Mouse (Mus musculus) MEL (cell line): ENCODE results near the gene Tmem114. TPM values are rescaled to one million over a fixed set of nuclear protein-coding genes. Genes with fewer than 3 reads are reported as not detected.

ENCODE experiments used
- DNase-seq: peaks from one replicate; pipeline ENCODE4 v3.0.0; 2011; ENCODE audit warnings: low read depth, low spot score
- H3K27ac ChIP-seq: 2 replicates; pipeline ENCODE4 v1.5.1; 2012; ENCODE audit warnings: low read depth, mild to moderate bottlenecking, control low read depth, low read length, moderate library complexity; ENCODE audit not compliant: control insufficient read depth
- H3K27me3 ChIP-seq, 2 experiments: fragments of 150-350 bp in 1 of 2; sonication (generic) in 1 of 2; 2 replicates each; pipeline ENCODE4 v1.6.1; 2012; ENCODE audit warnings: low read length in 2 of 2, mild to moderate bottlenecking in 2 of 2, improper control_type of control experiment in 1 of 2, moderate library complexity in 1 of 2; ENCODE audit not compliant: insufficient read depth in 2 of 2, control insufficient read depth in 1 of 2
- H3K36me3 ChIP-seq, 2 experiments: 2 replicates each; pipeline ENCODE4 v1.6.1; 2012 to 2014; ENCODE audit warnings: low read length in 2 of 2, improper control_type of control experiment in 1 of 2, inconsistent platforms in 1 of 2, mild to moderate bottlenecking in 1 of 2; ENCODE audit not compliant: insufficient read depth in 2 of 2, control insufficient read depth in 1 of 2
- H3K4me1 ChIP-seq, 2 experiments: fragments of 150-350 bp in 1 of 2; sonication (generic) in 1 of 2; 2 replicates each; pipeline ENCODE4 v1.6.1; 2012; ENCODE audit warnings: low read length in 2 of 2, improper control_type of control experiment in 1 of 2, mild to moderate bottlenecking in 1 of 2; ENCODE audit not compliant: insufficient read depth in 2 of 2, control insufficient read depth in 1 of 2
- H3K4me3 ChIP-seq, 2 experiments: fragments of 150-350 bp in 1 of 2; sonication (generic) in 1 of 2; 2 replicates each; pipeline ENCODE4 v1.5.1; 2012; ENCODE audit warnings: low read depth in 2 of 2, low read length in 2 of 2, mild to moderate bottlenecking in 2 of 2, moderate library complexity in 2 of 2, control low read depth in 1 of 2, improper control_type of control experiment in 1 of 2; ENCODE audit not compliant: control insufficient read depth in 1 of 2, insufficient read depth in 1 of 2
- H3K79me2 ChIP-seq: 2 replicates; pipeline ENCODE4 v1.6.1; 2012; ENCODE audit warnings: mild to moderate bottlenecking, low read length, moderate library complexity; ENCODE audit not compliant: control insufficient read depth, poor library complexity, insufficient read depth
- H3K9ac ChIP-seq: 2 replicates; pipeline ENCODE4 v1.6.1; 2012; ENCODE audit warnings: low read depth, mild to moderate bottlenecking, control low read depth, low read length, moderate library complexity; ENCODE audit not compliant: control insufficient read depth, poor library complexity, severe bottlenecking
- H3K9me3 ChIP-seq: fragments of 150-350 bp; sonication (generic); replicated peaks from 2 replicates; pipeline ENCODE4 v1.6.1; 2012; ENCODE audit warnings: mild to moderate bottlenecking, low read length, improper control_type of control experiment, moderate library complexity; ENCODE audit not compliant: insufficient read depth
- BHLHE40 ChIP-seq: IDR thresholded peaks from 2 replicates; pipeline ENCODE4 v1.6.1; 2012; ENCODE audit warnings: low read depth, mild to moderate bottlenecking, inconsistent platforms, low read length, improper control_type of control experiment, borderline replicate concordance
- CHD2 ChIP-seq: IDR thresholded peaks from 2 replicates; pipeline ENCODE4 v1.6.1; 2011; ENCODE audit warnings: low read length, improper control_type of control experiment
- CTCF ChIP-seq, 3 experiments: IDR thresholded peaks in 2 of 3; conservative IDR thresholded peaks in 1 of 3; 2 replicates each; pipeline ENCODE4 v1.5.1; 2011 to 2012; ENCODE audit warnings: low read length in 3 of 3, low read depth in 2 of 3, mild to moderate bottlenecking in 2 of 3, improper control_type of control experiment in 1 of 3, inconsistent platforms in 1 of 3, mixed read lengths in 1 of 3, moderate library complexity in 1 of 3; ENCODE audit not compliant: control insufficient read depth in 1 of 3, insufficient read depth in 1 of 3, poor library complexity in 1 of 3, severe bottlenecking in 1 of 3
- ELF1 ChIP-seq: IDR thresholded peaks from 2 replicates; pipeline ENCODE4 v1.6.1; 2014; ENCODE audit warnings: low read depth, mild to moderate bottlenecking, inconsistent platforms, low read length, improper control_type of control experiment, moderate library complexity
- EP300 ChIP-seq, 2 experiments: IDR thresholded peaks; 2 replicates each; pipeline ENCODE4 v1.6.1; 2011; ENCODE audit warnings: improper control_type of control experiment in 2 of 2, low read length in 2 of 2, low read depth in 1 of 2, mild to moderate bottlenecking in 1 of 2
- GABPA ChIP-seq: IDR thresholded peaks from 2 replicates; pipeline ENCODE4 v1.6.1; 2012; ENCODE audit warnings: low read depth, mild to moderate bottlenecking, inconsistent platforms, low read length, improper control_type of control experiment, moderate library complexity
- GATA1 ChIP-seq: IDR thresholded peaks from 2 replicates; pipeline ENCODE4 v1.6.1; 2011; ENCODE audit warnings: low read depth, low read length, improper control_type of control experiment
- JUND ChIP-seq: IDR thresholded peaks from 2 replicates; pipeline ENCODE4 v1.6.1; 2011; ENCODE audit warnings: low read depth, mild to moderate bottlenecking, improper control_type of control experiment, low read length
- MAFK ChIP-seq: IDR thresholded peaks from 2 replicates; pipeline ENCODE4 v1.6.1; 2011; ENCODE audit warnings: low read depth, mild to moderate bottlenecking, low read length, improper control_type of control experiment, borderline replicate concordance
- MAZ ChIP-seq: IDR thresholded peaks from 2 replicates; pipeline ENCODE4 v1.6.1; 2012; ENCODE audit warnings: low read depth, mild to moderate bottlenecking, inconsistent platforms, low read length, improper control_type of control experiment
- MEF2A ChIP-seq: IDR thresholded peaks from 2 replicates; pipeline ENCODE4 v1.6.1; 2014; ENCODE audit warnings: low read depth, mild to moderate bottlenecking, inconsistent platforms, low read length, improper control_type of control experiment; ENCODE audit not compliant: poor library complexity, insufficient replicate concordance, severe bottlenecking; ENCODE audit errors: extremely low read depth
- MYB ChIP-seq: IDR thresholded peaks from 2 replicates; pipeline ENCODE4 v1.6.1; 2011; ENCODE audit warnings: mild to moderate bottlenecking, low read depth, low read length, improper control_type of control experiment
- MYC ChIP-seq: IDR thresholded peaks from 2 replicates; pipeline ENCODE4 v1.6.1; 2011; ENCODE audit warnings: low read depth, mild to moderate bottlenecking, low read length, improper control_type of control experiment, moderate library complexity
- NELFE ChIP-seq: IDR thresholded peaks from 2 replicates; pipeline ENCODE4 v1.6.1; 2011; ENCODE audit warnings: low read depth, low read length, improper control_type of control experiment
- NRF1 ChIP-seq: IDR thresholded peaks from 2 replicates; pipeline ENCODE4 v1.6.1; 2014; ENCODE audit warnings: low read depth, mild to moderate bottlenecking, inconsistent platforms, low read length, improper control_type of control experiment, moderate library complexity; ENCODE audit not compliant: poor library complexity, insufficient read depth, severe bottlenecking
- POLR2A ChIP-seq, 2 experiments: IDR thresholded peaks; 2 replicates each; pipeline ENCODE4 v1.6.1; 2011 to 2012; ENCODE audit warnings: low read length in 2 of 2, mild to moderate bottlenecking in 2 of 2, control low read depth in 1 of 2, improper control_type of control experiment in 1 of 2, low read depth in 1 of 2, moderate library complexity in 1 of 2; ENCODE audit not compliant: control insufficient read depth in 1 of 2, insufficient read depth in 1 of 2, poor library complexity in 1 of 2
- POLR2AphosphoS5 ChIP-seq: IDR thresholded peaks from 2 replicates; pipeline ENCODE4 v1.6.1; 2012; ENCODE audit warnings: low read depth, borderline replicate concordance, mild to moderate bottlenecking, inconsistent platforms, low read length, moderate library complexity, mixed read lengths
- RAD21 ChIP-seq: IDR thresholded peaks from 2 replicates; pipeline ENCODE4 v1.6.1; 2011; ENCODE audit warnings: mild to moderate bottlenecking, low read depth, low read length, improper control_type of control experiment
- RCOR1 ChIP-seq: IDR thresholded peaks from 2 replicates; pipeline ENCODE4 v1.6.1; 2012; ENCODE audit warnings: low read depth, mild to moderate bottlenecking, inconsistent platforms, low read length, improper control_type of control experiment
- SIN3A ChIP-seq: IDR thresholded peaks from 2 replicates; pipeline ENCODE4 v1.6.1; 2012; ENCODE audit warnings: low read length, improper control_type of control experiment, inconsistent platforms
- SMC3 ChIP-seq: IDR thresholded peaks from 2 replicates; pipeline ENCODE4 v1.6.1; 2011; ENCODE audit warnings: low read depth, low read length, improper control_type of control experiment
- TBP ChIP-seq: IDR thresholded peaks from 2 replicates; pipeline ENCODE4 v1.8.0; 2011; ENCODE audit warnings: low read depth, low read length, improper control_type of control experiment
- TCF12 ChIP-seq: IDR thresholded peaks from 2 replicates; pipeline ENCODE4 v1.6.1; 2014; ENCODE audit warnings: low read depth, mild to moderate bottlenecking, inconsistent platforms, low read length, improper control_type of control experiment, moderate library complexity
- USF2 ChIP-seq, 2 experiments: IDR thresholded peaks; 2 replicates each; pipeline ENCODE4 v1.6.1; 2011 to 2012; ENCODE audit warnings: improper control_type of control experiment in 2 of 2, low read length in 2 of 2, borderline replicate concordance in 1 of 2, inconsistent platforms in 1 of 2, low read depth in 1 of 2, mild to moderate bottlenecking in 1 of 2; ENCODE audit not compliant: insufficient read depth in 1 of 2
- ZKSCAN1 ChIP-seq: IDR thresholded peaks from 2 replicates; pipeline ENCODE4 v1.6.1; 2012; ENCODE audit warnings: low read depth, mild to moderate bottlenecking, inconsistent platforms, low read length, improper control_type of control experiment, moderate library complexity
- ZNF384 ChIP-seq: IDR thresholded peaks from 2 replicates; pipeline ENCODE4 v1.6.1; 2012; ENCODE audit warnings: low read depth, mild to moderate bottlenecking, inconsistent platforms, low read length, improper control_type of control experiment
- polyA plus RNA-seq, 2 experiments: library from polyadenylated mRNA; stranded (reverse) in 1 of 2; unstranded in 1 of 2; fragments of >175 nt in 1 of 2; fragments of >200 nt in 1 of 2; gene quantifications; 2 replicates each; pipeline versions ENCODE4 v1.2.1 to v1.2.4; 2012; ENCODE audit warnings: low replicate concordance in 2 of 2, low read depth in 1 of 2; ENCODE audit not compliant: insufficient read length in 2 of 2, insufficient read depth in 1 of 2, missing spikeins in 1 of 2
- total RNA-seq: library from RNA; depleted of rRNA; stranded (reverse); fragments of 300-350 nt; gene quantifications from 2 replicates; pipeline ENCODE4 v1.2.3, GENCODE M21; 2012

Gene Tmem114
- total and polyA plus RNA-seq, 3 experiments = not detected

DNA sequence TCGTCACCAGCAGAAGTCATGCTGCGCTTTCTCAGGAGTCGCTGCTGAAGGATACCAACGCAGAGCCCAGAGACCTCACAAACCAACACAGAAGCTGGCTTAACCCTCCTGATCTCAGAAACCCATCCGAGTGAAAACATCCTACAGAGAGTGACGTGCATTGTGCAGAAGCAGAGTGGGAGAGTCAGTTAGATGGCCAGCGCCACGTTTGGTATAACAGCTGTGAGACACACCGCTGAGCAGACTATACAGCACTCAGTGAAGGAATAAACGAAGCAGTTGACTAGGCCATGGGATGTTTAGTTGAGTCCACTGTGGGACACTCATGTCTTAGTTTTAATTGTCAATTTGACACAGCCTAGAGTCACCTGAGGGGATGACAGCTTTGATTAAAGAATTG lies 40.2 kb downstream of the Tmem114 start:
- H3K79me2 ChIP-seq = no peaks in the 10 kb centered on the region
- H3K27ac ChIP-seq = no peak overlapping the region
- no peak overlapping the region for H3K4me3 ChIP-seq
- H3K9me3 ChIP-seq = no peaks in the 10 kb centered on the region
- H3K9ac ChIP-seq = no peak overlapping the region
- peaks cover 0 to 2% of the 10 kb centered on the region in 2 experiments; a peak in 2 of 4 replicates for H3K27me3 ChIP-seq
- DNase-seq = no peak
- H3K36me3 ChIP-seq = no peaks in the 10 kb centered on the region
- no peaks in the 10 kb centered on the region for H3K4me1 ChIP-seq
- TF ChIP-seq SMC3 = no peak
- TF ChIP-seq BHLHE40 = no peak
- no peak for TF ChIP-seq MYC
- TF ChIP-seq ZNF384 = no peak
- TF ChIP-seq POLR2AphosphoS5 = no peak
- no peak for TF ChIP-seq CTCF (IDR thresholded peaks at IDR 0.05 in 2 of 3, conservative IDR thresholded peaks at IDR 0.05 in 1 of 3; ENCODE audit: control insufficient read depth in 1 of 3, insufficient read depth in 1 of 3, low read depth in 2 of 3, low read length in 3 of 3, poor library complexity in 1 of 3, severe bottlenecking in 1 of 3)
- no peak for TF ChIP-seq NELFE
- no peak for TF ChIP-seq ELF1
- no peak for TF ChIP-seq ZKSCAN1
- no peak for TF ChIP-seq NRF1
- no peak for TF ChIP-seq POLR2A (IDR thresholded peaks at IDR 0.05; ENCODE audit: control insufficient read depth in 1 of 2, insufficient read depth in 1 of 2, low read depth in 1 of 2, low read length in 2 of 2, poor library complexity in 1 of 2)
- TF ChIP-seq USF2 (IDR thresholded peaks at IDR 0.05; ENCODE audit: borderline replicate concordance in 1 of 2, insufficient read depth in 1 of 2, low read depth in 1 of 2, low read length in 2 of 2) = no peak

DNA sequence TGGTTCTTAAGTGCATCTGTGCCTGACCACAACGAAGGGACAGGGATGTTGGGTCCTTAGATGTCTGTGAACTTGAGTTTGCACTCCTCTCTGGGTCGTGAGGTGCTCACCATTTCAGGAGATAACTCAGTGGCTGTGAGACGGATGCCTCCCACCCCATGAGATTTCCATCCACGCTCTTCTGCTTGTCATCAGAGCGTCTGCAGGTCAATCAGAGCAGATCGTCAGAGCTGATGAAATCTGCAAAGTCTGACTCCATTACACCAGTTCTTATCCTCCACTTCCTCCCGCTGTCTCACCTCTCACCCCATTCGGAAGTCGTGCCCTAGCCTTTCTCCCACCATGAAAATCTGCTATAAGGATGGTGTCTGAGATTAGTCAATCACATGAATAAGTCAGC lies 41.5 kb downstream of the Tmem114 start:
- H3K4me3 ChIP-seq = no peak overlapping the region
- H3K27me3 ChIP-seq = peaks cover 0 to 2% of the 10 kb centered on the region in 2 experiments; a peak in 2 of 4 replicates
- no peak overlapping the region for H3K9ac ChIP-seq
- H3K36me3 ChIP-seq = no peaks in the 10 kb centered on the region
- no peaks in the 10 kb centered on the region for H3K9me3 ChIP-seq
- H3K27ac ChIP-seq = no peak overlapping the region
- no peak for DNase-seq
- H3K79me2 ChIP-seq = no peaks in the 10 kb centered on the region
- H3K4me1 ChIP-seq = no peaks in the 10 kb centered on the region
- TF ChIP-seq RCOR1 (no peak), ZKSCAN1 (no peak), GATA1 (no peak), SMC3 (no peak), NRF1 (no peak), SIN3A (no peak), MAFK (no peak), POLR2A (IDR thresholded peaks at IDR 0.05; ENCODE audit: control insufficient read depth in 1 of 2, insufficient read depth in 1 of 2, low read depth in 1 of 2, low read length in 2 of 2, poor library complexity in 1 of 2) (no peak), MAZ (no peak), TBP (no peak), MEF2A (no peak), GABPA (no peak), JUND (no peak), CHD2 (no peak), NELFE (no peak), RAD21 (no peak), EP300 (IDR thresholded peaks at IDR 0.05; ENCODE audit: low read depth in 1 of 2, low read length in 2 of 2) (no peak), MYB (no peak), TCF12 (no peak)
